Mouse (Mus musculus) lung, adult 2 months (tissue): ENCODE measurements around the gene Pcbp2.

Source experiments
- CTCF ChIP-seq: fragments of 200-500 bp; IDR thresholded peaks from 2 replicates; pipeline ENCODE4 v1.5.1; 2011; ENCODE audit warnings: mild to moderate bottlenecking, low read length, control low read depth; ENCODE audit not compliant: insufficient read depth
- POLR2A ChIP-seq: fragments of 200-500 bp; IDR thresholded peaks from 2 replicates; pipeline ENCODE4 v1.6.1; 2011; ENCODE audit warnings: low read depth, mild to moderate bottlenecking, control low read depth, low read length, borderline replicate concordance; ENCODE audit errors: extremely low read depth

GRCm38 (mm10) chr15:102521480-102521879 lies 51.1 kb downstream of the Pcbp2 start:
- no peak for TF ChIP-seq CTCF
- TF ChIP-seq POLR2A, result no peak
